Mouse (Mus musculus) T-helper 17 cell (primary cell): ENCODE measurements around the gene Stpg3.

ENCODE experiments used
- in situ Hi-C, 2 experiments: fragments of 300-600 bp; cut with MboI, MseI; formaldehyde crosslinking; loops; 1 replicate in 1 of 2; 2 replicates in 1 of 2; pipeline ENCODE4 v1.15.1; 2025; ENCODE audit warnings: high pct_unique_total_duplicates in 2 of 2

Stpg3 gene

GRCm38 (mm10) chr2:25211121-25211670, 3.2 kb downstream of the Stpg3 start, which contains the start of gene Nelfb:
Gene Nelfb (minus strand): TSS chr2:25211489.
- in situ Hi-C loops = loop anchor here in 1 of 2 experiments (25.0 kb wide), 1 partner anchor 1701 kb away; the partner anchor contains the start of genes Med22, Rpl7a, Surf1 and Surf2

DNA sequence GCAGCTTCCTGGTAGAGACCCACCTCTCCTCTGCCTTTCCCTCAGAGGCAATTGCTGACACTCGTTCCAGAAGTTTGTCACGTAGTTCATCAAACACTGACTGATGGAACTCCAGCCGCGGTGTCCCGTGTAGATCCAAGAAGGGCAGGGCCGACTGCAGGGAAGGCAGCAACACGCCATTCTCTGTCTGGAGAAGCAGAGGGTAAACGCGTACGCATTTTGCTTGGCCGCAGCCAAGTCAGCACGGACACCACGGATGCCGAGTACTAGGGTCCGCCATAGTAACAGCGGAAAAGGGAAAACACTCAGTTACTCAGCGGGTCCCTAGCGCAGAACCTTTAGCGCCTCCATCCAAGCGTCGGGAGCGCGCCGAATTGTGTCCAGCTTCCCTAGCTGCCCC, 3.8 kb downstream of the Stpg3 start:
- in situ Hi-C loops = loop anchor here in 1 of 2 experiments (25.0 kb wide), 1 partner anchor 1702 kb away; the partner anchor contains the start of genes Med22, Rpl7a, Surf1 and Surf2

- in situ Hi-C loops = loop anchor here in 1 of 2 experiments (25.0 kb wide), 1 partner anchor 1705 kb away; the partner anchor contains the start of genes Med22, Rpl7a, Surf1 and Surf2
These were observed 6.8 kb downstream of the Stpg3 start for GRCm38 (mm10) chr2:25207593-25207992.

- in situ Hi-C loops = loop anchor here in 1 of 2 experiments (25.0 kb wide), 1 partner anchor 1709 kb away; the partner anchor contains the start of genes Med22, Rpl7a, Surf1 and Surf2
These were observed 10.7 kb downstream of the Stpg3 start for GRCm38 (mm10) chr2:25203631-25204214.

- in situ Hi-C loops = loop anchor here in 1 of 2 experiments (25.0 kb wide), 1 partner anchor 1712 kb away; the partner anchor contains the start of genes Med22, Rpl7a, Surf1 and Surf2
These were observed 13.8 kb downstream of the Stpg3 start for GRCm38 (mm10) chr2:25200631-25201030.

GRCm38 (mm10) chr2:25197946-25198345, 16.5 kb downstream of the Stpg3 start:
- in situ Hi-C loops = no loop called here

DNA sequence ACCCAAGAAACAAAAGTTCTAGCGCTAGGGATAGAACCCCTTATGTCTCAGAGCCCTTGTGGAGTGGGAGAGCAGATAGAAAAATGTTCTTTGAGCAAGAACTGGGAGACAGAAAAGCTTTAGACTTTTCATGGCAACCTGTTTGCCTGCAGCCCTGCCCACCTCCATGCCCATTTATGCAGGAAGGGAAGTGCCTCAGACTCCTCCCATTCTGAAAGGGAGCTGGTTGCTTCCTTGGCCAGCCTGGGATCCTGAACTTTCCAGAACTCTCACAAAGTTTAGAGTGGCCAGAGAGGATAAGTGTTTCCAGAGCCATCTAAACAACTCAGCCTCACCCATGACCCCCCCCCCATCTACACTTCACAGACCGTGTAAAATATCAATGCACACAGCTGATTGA, 17.2 kb downstream of the Stpg3 start:
- in situ Hi-C loops = no loop called here

- in situ Hi-C loops = no loop called here
These were observed 18.1 kb downstream of the Stpg3 start, which contains the start of gene Tor4a for GRCm38 (mm10) chr2:25196172-25196954. Gene Tor4a (minus strand): TSS chr2:25196886.

DNA sequence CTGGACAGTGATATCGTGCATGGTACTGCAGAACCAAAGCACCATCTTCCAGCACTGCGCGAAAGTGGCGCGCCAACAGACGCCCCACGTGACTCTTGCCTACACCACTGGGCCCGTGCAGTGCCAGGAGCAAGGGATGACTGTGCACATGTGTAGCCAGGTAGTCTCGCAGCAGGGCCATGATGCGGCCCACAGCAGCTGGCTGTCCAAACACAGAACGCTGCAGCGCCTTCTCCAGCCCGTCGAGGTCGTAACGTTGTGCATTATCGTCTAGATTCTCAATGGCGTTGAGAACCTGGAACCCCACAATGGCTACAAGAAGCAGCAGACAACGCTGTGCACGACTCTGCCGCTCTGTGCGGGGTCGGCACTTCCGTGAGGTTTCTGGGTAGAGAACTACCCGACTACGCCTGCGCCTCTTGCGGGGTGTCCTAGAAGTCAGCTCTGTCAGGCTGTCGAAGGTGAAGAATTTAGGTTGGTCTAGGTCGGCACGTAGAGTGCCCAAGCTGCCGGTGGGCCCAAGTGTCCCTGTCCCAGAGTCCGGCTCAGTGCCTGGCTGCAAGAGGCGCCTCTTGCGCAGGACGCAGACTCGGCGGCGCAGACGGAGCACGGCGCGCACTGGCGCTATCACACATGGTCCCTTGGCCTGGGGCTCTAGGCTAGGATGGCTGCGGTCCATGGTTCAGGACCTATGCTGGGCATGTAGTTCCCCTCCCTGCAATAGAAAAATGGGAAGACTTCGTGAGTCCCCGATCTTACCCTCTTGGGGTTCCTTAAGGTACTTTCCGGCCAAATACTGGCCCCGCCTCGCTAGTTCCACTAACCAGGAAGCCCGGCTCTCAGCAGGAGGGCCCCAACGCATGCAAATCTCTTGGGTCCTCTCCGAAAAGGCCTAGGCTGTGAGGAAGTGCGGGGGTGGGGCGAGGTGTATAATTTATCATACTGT, 19.0 kb downstream of the Stpg3 start:
- in situ Hi-C loops = no loop called here

DNA sequence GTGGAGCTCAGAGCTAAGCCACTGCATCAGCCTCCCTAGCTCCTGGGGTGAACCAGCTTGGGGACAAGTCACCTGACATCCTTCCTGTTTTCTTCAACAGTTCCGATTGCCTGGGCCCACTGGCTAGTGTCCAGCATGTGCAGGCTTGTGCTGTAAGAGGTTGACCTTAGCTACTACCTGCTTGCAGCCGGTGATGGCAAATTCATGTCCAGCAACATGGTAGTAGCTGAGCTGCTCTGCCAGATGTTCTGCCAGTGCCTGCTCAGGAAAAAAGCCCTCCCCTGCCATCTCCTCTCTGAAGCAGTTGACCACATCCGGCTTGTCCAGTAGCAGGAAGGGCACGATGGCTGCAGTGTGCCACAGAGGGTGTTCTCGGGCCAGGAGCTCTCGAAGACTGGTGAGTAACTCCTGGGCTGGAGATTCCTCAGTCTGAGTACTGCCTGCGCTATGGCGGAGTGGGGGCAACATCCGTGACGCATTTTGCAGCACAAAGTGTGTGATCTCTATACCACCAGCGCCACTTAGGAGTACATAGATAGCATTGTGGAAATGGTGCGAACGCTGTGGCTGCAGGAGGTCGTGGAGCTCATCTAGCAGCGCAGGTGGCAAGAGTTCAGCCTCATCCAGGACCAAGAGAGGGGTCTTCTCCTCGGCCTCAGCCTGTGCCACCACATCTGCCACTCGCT, 19.8 kb downstream of the Stpg3 start:
- in situ Hi-C loops = loop anchor here in 1 of 2 experiments (5.0 kb wide), 1 partner anchor 58 kb away; no protein-coding TSS in a partner anchor

- in situ Hi-C loops = loop anchor here in 1 of 2 experiments (5.0 kb wide), 1 partner anchor 58 kb away; no protein-coding TSS in a partner anchor
These were observed 20.4 kb downstream of the Stpg3 start for GRCm38 (mm10) chr2:25194006-25194405.

- in situ Hi-C loops = loop anchor here in 1 of 2 experiments (5.0 kb wide), 1 partner anchor 59 kb away; no protein-coding TSS in a partner anchor
These were observed 21.1 kb downstream of the Stpg3 start for GRCm38 (mm10) chr2:25193330-25193770.

DNA sequence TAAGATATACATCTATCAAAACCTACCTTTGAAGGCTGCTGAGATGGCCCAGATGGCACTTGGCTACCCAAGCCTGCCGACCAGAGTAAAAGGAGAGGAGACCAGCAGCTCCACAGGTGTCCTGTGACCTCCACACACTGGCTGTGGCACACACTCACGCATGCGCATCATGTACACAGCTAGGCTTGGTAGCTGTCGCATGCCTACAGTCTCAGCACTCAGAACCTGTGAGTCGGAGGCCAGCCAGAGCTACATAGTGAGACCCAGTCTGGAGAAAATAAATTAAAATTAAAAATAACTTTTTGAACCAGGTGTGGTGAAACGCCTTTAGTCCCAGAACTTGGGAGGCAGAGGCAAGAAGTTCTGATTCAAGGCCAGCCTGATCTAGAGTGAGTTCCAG, 26.6 kb downstream of the Stpg3 start:
- in situ Hi-C loops = no loop called here

GRCm38 (mm10) chr2:25186575-25186930, 27.9 kb downstream of the Stpg3 start:
- in situ Hi-C loops = no loop called here

DNA sequence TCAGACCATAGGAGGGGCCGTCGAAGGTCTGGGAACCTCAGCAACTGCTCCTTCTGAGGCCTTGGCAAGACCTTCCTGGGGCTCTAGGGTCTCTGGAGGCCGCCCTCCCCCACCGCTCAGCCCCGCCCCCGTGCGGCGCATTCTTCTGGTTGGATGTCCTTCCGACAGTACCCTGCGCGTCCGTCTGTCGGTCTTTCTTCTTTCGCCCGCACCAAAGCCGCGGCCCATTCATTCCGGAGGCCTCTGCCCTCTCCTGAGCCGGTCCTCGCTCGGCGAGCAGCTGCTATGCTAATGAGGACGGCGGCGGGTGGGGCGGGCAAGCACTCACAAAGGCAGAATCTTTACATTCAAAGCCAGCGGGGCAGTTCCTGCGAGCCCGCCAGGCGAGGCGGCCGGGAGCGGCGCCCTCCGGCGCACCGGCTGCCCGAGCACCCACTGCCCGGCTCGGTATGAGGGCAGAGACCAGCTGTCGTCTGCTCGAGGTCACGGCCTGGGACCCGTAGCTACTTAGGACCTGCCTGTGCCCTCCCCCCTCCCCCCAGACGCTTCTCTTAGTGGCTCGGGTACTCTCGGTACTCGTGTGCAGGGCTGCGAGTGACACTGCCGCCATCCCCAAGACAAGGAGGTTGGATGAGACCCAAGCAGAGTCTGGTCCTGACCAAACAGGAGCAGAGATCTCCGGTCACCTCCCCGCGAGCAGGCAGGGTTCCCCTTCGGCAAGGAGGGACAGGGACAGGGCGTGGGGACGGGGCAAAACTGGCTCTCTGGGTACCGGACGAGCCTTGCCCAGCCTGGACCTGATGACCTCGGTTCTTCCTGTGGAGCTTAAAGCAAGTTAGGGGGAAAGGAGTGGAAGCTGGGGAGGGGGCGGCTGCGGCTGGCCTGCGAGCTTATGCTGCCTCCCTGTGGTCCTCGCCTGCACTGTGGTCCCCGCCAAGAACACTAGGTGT, 28.5 kb downstream of the Stpg3 start:
- in situ Hi-C loops = no loop called here

- in situ Hi-C loops = no loop called here
These were observed 29.9 kb downstream of the Stpg3 start for GRCm38 (mm10) chr2:25184496-25184895.

DNA sequence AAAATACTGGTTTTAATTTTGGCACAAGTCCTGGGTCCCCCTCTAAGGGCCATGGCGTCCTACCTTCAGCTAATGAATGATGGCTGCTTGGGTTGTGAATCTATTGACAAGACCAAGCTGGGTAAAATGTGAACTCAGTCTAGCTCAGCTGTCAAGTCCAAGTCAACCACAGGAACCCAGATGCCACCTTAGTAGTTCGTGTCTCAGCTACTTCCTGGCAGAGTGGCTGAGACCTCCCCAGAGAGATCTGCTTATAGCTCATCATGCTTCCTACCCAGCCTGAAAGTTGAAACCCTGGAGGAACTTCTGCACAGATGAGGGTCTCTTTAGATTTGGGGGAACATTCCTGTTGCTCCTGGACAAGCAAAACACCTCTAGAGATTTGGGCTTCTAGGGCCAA, 31.1 kb downstream of the Stpg3 start:
- in situ Hi-C loops = no loop called here

GRCm38 (mm10) chr2:25182664-25183063, 31.8 kb downstream of the Stpg3 start:
- in situ Hi-C loops = no loop called here

GRCm38 (mm10) chr2:25181891-25182397, 32.5 kb downstream of the Stpg3 start:
- in situ Hi-C loops = no loop called here
